Mouse (Mus musculus) gastrocnemius, postnatal 4 days (tissue): ENCODE results near the gene Polr2b. TPM values are rescaled to one million over a fixed set of nuclear protein-coding genes. Genes with fewer than 3 reads are reported as not detected.

ENCODE experiments used
- DNase-seq, 2 experiments: peaks; one replicate each; pipeline ENCODE4 v3.0.0; 2021 to 2022; ENCODE audit warnings: low spot score in 2 of 2, mixed read lengths in 2 of 2
- total RNA-seq, 2 experiments: library from RNA; stranded (reverse); gene quantifications; 2 replicates each; pipeline ENCODE4 v1.2.3; 2021

Gene Polr2b
- total RNA-seq, 2 experiments from 2014 or later, result 31.5 to 35.7 TPM

DNA sequence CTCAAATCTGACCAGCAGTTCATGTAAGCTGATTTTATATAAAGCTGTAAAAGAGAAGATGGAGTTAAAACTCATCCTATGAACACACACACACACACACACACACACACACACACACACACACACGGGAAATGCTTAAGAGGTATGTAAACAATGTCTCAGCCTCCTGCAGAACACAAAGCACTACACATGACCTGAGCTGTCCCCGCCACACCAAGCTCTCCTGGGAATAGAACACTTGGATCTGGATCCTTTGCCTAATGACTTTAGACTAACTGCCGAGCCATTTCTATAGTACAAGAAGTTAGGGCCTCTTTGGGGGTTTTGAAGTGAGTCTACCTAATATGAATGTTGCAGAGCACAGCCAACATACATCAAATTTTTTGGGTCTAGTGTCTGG, 52.2 kb downstream of the Polr2b start:
- DNase-seq, result no peak

DNA sequence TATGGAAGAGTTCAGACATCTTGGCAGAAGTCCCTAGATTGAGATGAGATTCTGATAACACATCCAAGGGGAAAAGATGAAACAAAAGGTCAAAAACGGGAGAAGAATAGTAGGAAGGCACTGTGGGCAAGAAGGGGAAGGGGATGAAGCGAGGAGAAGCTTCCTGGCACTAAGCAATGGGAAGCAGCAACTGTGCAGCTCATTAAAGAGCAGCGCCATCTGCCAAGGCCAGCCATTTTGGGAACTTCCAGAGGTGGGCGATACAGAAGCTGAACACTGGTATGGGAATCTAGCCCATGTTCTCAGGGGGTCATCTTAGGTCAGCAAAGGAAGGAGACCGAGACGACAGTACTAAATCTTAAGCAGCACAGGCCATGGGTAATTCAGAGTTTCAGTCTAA, 53.7 kb downstream of the Polr2b start:
- DNase-seq, result no peak

- DNase-seq, result no peak
Measured at GRCm38 (mm10) chr5:77364443-77365038, 54.6 kb downstream of the Polr2b start.

- no peak for DNase-seq
Measured at GRCm38 (mm10) chr5:77366313-77366712, 56.4 kb downstream of the Polr2b start.

DNA sequence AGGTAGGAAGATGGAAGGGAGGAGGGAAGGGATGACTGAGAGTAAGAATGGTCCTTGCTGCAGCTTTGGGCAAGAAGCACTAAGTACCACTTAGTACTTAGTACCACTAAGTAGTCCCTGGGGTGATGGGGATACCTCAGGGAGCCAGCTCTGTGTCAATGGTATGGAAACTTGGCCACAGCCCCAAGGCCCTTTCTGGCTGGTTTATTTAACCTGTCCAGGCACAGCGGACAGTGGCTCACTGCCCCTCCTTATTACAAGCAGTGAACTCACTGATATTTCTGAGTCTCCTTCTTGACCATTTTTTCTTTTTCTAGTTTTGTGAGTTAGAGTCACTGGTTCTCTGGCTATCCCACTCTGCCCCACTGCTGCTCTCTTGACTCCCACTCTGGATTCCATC, 57.2 kb downstream of the Polr2b start:
- no peak for DNase-seq

- no peak for DNase-seq
Measured at GRCm38 (mm10) chr5:77367682-77368081, 57.7 kb downstream of the Polr2b start.

GRCm38 (mm10) chr5:77368194-77368593, 58.2 kb downstream of the Polr2b start:
- DNase-seq, result no peak

GRCm38 (mm10) chr5:77369394-77369793, 59.4 kb downstream of the Polr2b start:
- DNase-seq, result no peak

DNA sequence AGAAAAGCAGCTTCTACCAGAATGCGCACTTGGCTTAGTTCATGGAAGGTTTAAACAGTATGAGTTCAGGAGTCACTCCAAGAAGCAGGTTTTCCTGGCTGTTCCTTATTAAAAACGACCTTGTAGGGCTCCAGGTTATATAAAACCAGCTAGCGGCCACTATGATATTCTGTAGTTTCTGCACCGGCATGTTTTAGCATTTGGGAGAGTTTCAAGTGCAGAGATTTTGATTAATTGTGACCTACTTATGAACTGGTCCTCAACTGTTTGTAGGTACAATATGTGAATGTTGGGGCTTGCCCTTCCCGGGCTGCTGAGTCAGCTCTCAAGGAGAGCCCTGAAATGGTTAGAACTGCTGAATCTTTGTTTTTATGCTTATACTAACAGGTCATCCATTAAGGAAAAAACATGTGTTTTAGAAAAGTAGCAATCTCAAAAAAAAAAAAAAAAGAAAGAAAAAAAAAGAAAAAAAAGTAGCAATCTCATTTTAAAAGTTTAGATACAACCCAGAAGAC, 60.5 kb downstream of the Polr2b start:
- DNase-seq, result no peak

- no peak for DNase-seq
Measured at GRCm38 (mm10) chr5:77372242-77372641, 62.3 kb downstream of the Polr2b start.

DNA sequence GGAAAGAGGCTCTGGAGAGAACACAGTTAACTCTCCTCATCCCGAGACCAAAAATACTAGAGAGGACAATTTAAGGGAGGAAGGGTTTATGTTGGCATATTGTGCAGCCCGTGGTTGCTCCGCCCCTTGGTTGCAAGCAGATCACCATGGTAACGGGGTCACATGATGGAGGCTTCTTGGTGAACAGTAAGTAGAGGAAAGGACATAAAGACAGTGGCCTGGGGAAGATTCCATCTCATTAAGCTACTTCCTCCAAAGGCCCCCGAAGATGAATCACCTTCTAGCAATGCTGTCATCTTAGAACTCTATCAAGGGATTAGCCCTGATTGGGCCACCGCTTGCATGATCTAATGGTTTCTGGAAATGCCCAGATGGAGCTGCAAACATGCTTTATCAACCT, 62.8 kb downstream of the Polr2b start:
- no peak for DNase-seq

- no peak for DNase-seq
Measured at GRCm38 (mm10) chr5:77374945-77375344, 65.0 kb downstream of the Polr2b start.

DNA sequence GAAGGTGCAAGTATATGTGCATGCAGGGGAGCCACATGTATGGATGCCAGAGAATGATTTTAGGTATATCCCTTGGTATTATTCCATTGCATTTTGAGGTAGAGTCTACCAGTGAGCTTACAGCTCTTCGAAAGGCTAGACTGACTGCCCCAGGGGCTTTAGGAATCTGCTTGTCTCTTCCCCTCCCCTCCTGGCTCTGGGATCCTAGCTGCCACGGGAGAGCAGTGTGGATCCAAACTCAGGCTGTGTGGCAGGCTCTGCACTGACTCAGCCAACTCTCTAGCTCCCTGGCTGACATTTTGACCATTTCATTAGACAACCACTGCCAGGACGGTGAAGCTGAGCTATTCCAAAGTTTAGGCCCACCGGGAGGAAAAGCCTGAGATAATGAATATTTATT, 65.6 kb downstream of the Polr2b start:
- DNase-seq, result no peak

GRCm38 (mm10) chr5:77378027-77378426, 68.1 kb downstream of the Polr2b start:
- no peak for DNase-seq

- DNase-seq, result no peak
Measured at GRCm38 (mm10) chr5:77379434-77380135, 69.6 kb downstream of the Polr2b start.

GRCm38 (mm10) chr5:77380321-77380901, 70.5 kb downstream of the Polr2b start:
- no peak for DNase-seq

DNA sequence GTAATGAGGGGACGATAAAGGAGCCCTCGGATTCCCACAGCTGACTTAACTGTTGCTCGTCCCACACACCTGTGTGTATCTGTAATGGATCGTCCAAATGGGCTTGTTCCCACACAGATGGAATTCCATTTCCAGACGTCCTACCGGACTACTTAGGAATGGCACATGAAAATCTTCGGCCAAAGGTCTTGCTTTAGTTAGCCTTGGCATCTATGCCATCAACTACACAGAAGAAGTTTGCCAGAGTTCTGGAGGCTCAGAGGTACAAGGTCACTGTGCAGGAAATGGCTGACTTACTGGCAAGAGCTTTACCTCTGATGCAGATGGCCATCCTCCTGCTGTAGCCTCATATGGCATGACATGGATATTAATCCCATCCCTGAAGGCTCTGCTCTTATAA, 71.3 kb downstream of the Polr2b start:
- no peak for DNase-seq

DNA sequence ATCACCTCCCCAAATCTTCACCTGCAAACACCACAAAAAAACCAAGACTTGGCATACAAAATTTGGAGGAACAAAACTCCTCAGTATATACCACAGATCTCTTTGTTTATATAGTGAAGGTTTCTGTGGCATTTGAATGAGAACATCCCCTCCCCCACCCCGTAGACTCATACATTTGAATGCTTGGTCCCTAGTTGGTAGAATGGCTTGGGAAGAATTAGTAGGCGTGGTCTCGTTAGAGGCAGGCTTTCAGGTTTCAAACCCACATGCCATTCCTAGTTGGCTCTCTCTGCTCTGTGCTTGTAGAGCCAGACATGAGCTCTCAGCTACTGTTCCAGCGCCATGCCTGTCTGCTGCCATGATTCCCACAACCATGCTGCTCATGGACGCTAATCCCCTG, 71.7 kb downstream of the Polr2b start:
- no peak for DNase-seq

DNA sequence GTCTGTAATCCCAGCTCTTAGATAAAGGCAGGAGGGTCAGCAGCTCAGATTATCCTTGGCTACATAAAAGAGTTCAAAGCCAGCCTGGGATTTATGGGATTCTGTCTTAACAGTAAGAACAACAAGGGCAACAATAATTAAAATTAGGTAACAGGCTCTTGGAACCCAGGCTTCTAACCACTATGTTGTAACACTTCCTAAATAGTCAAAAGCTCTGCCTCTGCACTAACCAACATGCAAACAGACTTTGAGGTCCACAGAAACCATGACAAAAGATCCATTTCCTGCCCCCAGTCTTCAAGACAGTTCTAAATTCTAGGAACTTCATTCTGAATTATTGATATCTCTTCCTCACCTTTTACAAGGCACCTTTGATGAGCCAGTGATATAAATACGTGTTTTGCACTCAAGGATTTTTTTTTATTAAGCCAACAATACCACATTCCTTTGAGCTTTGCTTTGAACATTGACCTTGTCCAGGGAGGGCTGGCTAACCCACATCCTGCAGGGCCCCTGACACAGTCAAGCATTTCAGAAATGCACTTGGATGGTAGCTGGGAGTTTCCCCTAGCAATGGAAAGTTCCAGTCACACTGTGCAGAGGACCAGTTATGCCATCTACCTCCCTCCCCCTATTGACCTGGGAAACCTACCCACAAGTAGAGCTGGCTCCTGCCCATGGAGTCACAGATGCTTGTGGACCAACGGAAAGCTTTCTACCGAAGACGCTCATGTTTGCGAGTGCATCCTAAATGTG, 74.0 kb downstream of the Polr2b start:
- no peak for DNase-seq

- no peak for DNase-seq
Measured at GRCm38 (mm10) chr5:77384724-77385123, 74.8 kb downstream of the Polr2b start.

DNA sequence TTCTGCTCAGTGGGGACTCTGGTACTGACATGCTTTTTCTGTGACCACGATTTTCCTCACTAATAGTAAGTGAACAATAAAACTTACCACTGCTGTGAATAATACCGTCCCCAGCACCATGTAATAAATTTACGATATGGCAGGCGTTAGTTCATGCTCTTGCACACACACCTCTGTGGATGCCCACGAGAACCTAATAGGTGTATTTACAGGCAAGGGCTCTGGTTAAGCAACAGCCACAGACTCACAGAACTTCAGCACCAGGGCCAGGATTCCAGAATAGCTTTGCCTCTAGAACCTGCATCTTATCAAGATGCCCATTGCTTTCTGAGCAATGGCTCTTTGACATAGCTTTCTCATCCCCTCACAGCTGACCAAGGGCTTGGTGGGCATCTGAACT, 75.3 kb downstream of the Polr2b start:
- no peak for DNase-seq
